Mouse (Mus musculus) testis, adult 2 months (tissue): ENCODE results near the gene Baz2b. TPM values are rescaled to one million over a fixed set of nuclear protein-coding genes. Genes with fewer than 3 reads are reported as not detected.
A peak's percentile ranks its signal among the peaks of the same experiment; 100 is the strongest.

Source experiments
- H3K27ac ChIP-seq: fragments of 200-500 bp; 2 replicates; pipeline ENCODE4 v1.5.1; 2012; ENCODE audit warnings: low read depth, low read length; ENCODE audit not compliant: control insufficient read depth, insufficient read depth
- H3K27me3 ChIP-seq: fragments of 200-500 bp; 2 replicates; pipeline ENCODE4 v1.6.1; 2012; ENCODE audit warnings: mild to moderate bottlenecking, low read length, moderate library complexity; ENCODE audit not compliant: control insufficient read depth, insufficient read depth
- H3K36me3 ChIP-seq: fragments of 200-500 bp; 2 replicates; pipeline ENCODE4 v1.6.1; 2012; ENCODE audit warnings: mild to moderate bottlenecking, low read length; ENCODE audit not compliant: control insufficient read depth, insufficient read depth
- H3K4me1 ChIP-seq: fragments of 200-500 bp; 2 replicates; pipeline ENCODE4 v1.6.1; 2012; ENCODE audit warnings: low read length; ENCODE audit not compliant: control insufficient read depth, insufficient read depth
- H3K4me3 ChIP-seq: fragments of 200-500 bp; 2 replicates; pipeline ENCODE4 v1.5.1; 2012; ENCODE audit warnings: low read depth, mild to moderate bottlenecking, low read length, moderate library complexity, mixed read lengths; ENCODE audit not compliant: control insufficient read depth
- CTCF ChIP-seq: fragments of 200-500 bp; IDR thresholded peaks from 2 replicates; pipeline ENCODE4 v1.5.1; 2012; ENCODE audit warnings: low read depth, mild to moderate bottlenecking, inconsistent platforms, low read length, moderate library complexity; ENCODE audit not compliant: control insufficient read depth, insufficient read depth, insufficient replicate concordance
- POLR2A ChIP-seq: fragments of 200-500 bp; IDR thresholded peaks from 2 replicates; pipeline ENCODE4 v1.6.1; 2012; ENCODE audit warnings: low read depth, mild to moderate bottlenecking, inconsistent platforms, low read length, moderate library complexity; ENCODE audit not compliant: control insufficient read depth
- polyA plus RNA-seq: library from polyadenylated mRNA; depleted of rRNA; stranded (reverse); fragments of >200 nt; gene quantifications from 2 replicates; pipeline ENCODE4 v1.2.3, GENCODE M21; 2012; rRNA removed

Baz2b gene
- 16.1 and 20.0 TPM in 2 replicates for polyA plus RNA-seq

GRCm38 (mm10) chr2:60209703-60210651, at the start of gene Baz2b, which contains the start of gene March7:
Baz2b (minus strand) TSS chr2:60209839.
March7 (plus strand) TSS chr2:60209887.
- peak within 1 kb of the TSS; percentile 96 for H3K4me3 ChIP-seq
- peaks cover 8% of the 10 kb centered on the region for H3K4me1 ChIP-seq
- H3K36me3 ChIP-seq: no peaks in the 10 kb centered on the region; the same call in 1 of the 2 replicates
- no peaks in the 10 kb centered on the region for H3K27me3 ChIP-seq
- TF ChIP-seq POLR2A (peak; percentile 66), CTCF (no peak; the same call in 1 of the 2 replicates)
- H3K27ac ChIP-seq: peak within 1 kb of the TSS; percentile 97

DNA sequence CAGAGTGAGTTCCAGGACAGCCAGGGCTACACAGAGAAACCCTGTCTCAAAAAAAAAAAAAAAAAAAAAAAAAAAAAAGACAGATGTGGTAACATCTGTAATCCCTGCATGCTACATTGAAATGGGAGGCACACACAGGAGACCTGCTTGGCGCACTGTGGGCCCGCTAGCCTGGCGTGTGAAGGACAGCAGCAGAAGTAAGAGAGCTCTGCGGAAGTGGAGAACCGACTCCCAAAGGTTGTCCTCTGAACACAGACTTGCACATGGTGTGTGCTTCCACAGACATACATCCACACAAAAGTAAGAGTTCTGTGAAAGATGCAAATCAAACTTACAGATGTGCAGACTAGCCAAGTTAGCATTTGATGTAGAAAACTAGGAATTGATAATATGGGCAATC, 49.5 kb upstream of the Baz2b start:
- H3K4me1 ChIP-seq: no peaks in the 10 kb centered on the region
- no peaks in the 10 kb centered on the region for H3K27me3 ChIP-seq
- H3K27ac ChIP-seq: no peak overlapping the region
- H3K4me3 ChIP-seq: no peak overlapping the region
- no peak for TF ChIP-seq CTCF
- no peak for TF ChIP-seq POLR2A
- H3K36me3 ChIP-seq: no peaks in the 10 kb centered on the region

- no peak overlapping the region for H3K27ac ChIP-seq
- H3K4me1 ChIP-seq: no peaks in the 10 kb centered on the region
- H3K36me3 ChIP-seq: no peaks in the 10 kb centered on the region
- H3K4me3 ChIP-seq: no peak overlapping the region
- H3K27me3 ChIP-seq: no peaks in the 10 kb centered on the region
- no peak for TF ChIP-seq POLR2A
- TF ChIP-seq CTCF: no peak
Measured at GRCm38 (mm10) chr2:60256751-60257150, 47.1 kb upstream of the Baz2b start.

DNA sequence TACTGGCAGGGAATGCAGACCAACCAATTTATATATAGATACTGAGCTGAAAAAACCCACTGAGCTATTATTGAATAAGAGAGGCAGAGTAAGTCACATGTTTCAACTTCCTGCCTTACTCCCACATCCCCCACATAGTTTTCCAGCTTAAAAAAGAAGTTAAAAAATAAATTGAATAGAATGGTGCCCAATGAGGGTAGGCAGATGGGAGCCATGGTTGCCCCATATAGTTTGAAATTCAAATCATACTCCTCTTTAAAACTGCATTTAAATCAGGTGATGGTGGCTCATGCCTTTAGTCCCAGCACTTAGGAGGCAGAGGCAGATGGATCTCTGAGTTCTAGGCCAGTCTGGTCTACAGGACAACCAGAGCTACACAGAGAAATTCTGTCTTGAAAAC, 43.9 kb upstream of the Baz2b start:
- Histone ChIP-seq H3K36me3 (no peaks in the 10 kb centered on the region), H3K27me3 (no peaks in the 10 kb centered on the region)

GRCm38 (mm10) chr2:60252782-60253181, 43.1 kb upstream of the Baz2b start:
- Histone ChIP-seq H3K4me3 (no peak overlapping the region), H3K36me3 (no peaks in the 10 kb centered on the region), H3K4me1 (no peaks in the 10 kb centered on the region), H3K27ac (no peak overlapping the region), H3K27me3 (no peaks in the 10 kb centered on the region)
- TF ChIP-seq POLR2A (no peak), CTCF (no peak)

More for the DNA sequence above, 43.9 kb upstream of the Baz2b start:
- H3K4me1 ChIP-seq: no peaks in the 10 kb centered on the region
- no peak overlapping the region for H3K4me3 ChIP-seq
- TF ChIP-seq POLR2A (no peak), CTCF (no peak)
- H3K27ac ChIP-seq: no peak overlapping the region

- Histone ChIP-seq H3K4me1 (no peaks in the 10 kb centered on the region), H3K4me3 (no peak overlapping the region), H3K36me3 (peaks cover 5% of the 10 kb centered on the region), H3K27ac (no peak overlapping the region), H3K27me3 (no peaks in the 10 kb centered on the region)
- TF ChIP-seq CTCF (no peak), POLR2A (no peak)
Measured at GRCm38 (mm10) chr2:60234506-60234905, 24.9 kb upstream of the Baz2b start.

DNA sequence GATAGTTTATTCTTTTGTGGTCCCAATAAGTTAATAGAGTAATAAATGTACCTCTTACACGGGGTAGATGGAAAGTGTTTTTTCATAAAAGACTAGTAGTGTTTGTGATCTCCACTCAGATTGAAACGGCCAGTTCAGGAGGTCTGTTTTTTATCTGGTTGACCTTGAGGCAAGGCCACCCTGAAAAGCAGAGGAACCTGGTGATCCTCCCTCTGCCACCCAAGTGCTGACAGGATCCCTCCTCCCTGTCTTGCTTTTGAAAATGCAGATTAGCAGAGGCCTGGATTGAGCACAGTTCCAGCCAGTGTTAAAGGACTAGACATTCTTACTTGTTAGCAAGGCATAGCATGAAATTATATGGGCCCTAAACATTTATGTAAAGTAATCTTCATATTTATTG, 23.5 kb upstream of the Baz2b start:
- Histone ChIP-seq H3K36me3 (peaks cover 5% of the 10 kb centered on the region), H3K27me3 (no peaks in the 10 kb centered on the region), H3K4me3 (no peak overlapping the region), H3K4me1 (no peaks in the 10 kb centered on the region), H3K27ac (no peak overlapping the region)
- TF ChIP-seq CTCF (no peak), POLR2A (no peak)
